Mouse (Mus musculus) hindlimb bud, embryonic 11.5 days (tissue): ENCODE data around the gene Rexo4.
A peak's percentile ranks its signal among the peaks of the same experiment; 100 is the strongest.

Experiments used
- DNase-seq: peaks from one replicate; pipeline ENCODE4 v3.0.0-alpha.2; 2012; ENCODE audit warnings: low read depth, low spot score; ENCODE audit errors: extremely low spot score

The Rexo4 gene

GRCm38 (mm10) chr2:26910994-26911765, 53.0 kb downstream of the Rexo4 start:
- no peak for DNase-seq

- DNase-seq: peak; percentile 98
These were observed 53.8 kb downstream of the Rexo4 start, which contains the start of the genes Med22 and Rpl7a for GRCm38 (mm10) chr2:26910124-26910993. Gene Med22, minus strand, starts transcription at chr2:26910677. Gene Rpl7a, plus strand, starts transcription at chr2:26910764.

- DNase-seq: no peak
These were observed 54.8 kb downstream of the Rexo4 start for GRCm38 (mm10) chr2:26909387-26909784.

- DNase-seq: no peak
These were observed 55.3 kb downstream of the Rexo4 start for GRCm38 (mm10) chr2:26908710-26909386.

GRCm38 (mm10) chr2:26907109-26907508, 57.1 kb downstream of the Rexo4 start:
- DNase-seq: no peak

GRCm38 (mm10) chr2:26906431-26906830, 57.8 kb downstream of the Rexo4 start:
- no peak for DNase-seq

- no peak for DNase-seq
These were observed 58.2 kb downstream of the Rexo4 start for GRCm38 (mm10) chr2:26905936-26906335.
